In the genomic region with DNA sequence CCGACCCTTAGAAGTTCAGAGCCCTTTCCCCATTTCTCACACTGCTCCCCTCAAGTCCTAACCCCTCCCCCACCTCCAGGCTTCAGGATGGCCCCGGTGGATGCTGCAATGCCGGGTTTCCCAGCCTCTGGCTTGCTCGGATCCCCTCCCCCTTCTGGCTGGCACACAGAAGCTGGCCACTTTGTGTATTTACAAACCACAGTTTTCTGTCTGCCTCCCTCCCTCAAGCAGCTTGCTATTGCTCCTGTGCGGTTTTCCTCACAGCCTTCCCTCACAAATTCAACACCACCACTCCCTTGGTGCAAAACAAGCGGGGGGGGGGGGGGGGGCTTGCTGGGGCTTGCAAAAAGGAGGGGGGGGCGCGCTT, we compare ENCODE assay signal across 8 mouse cellular contexts.
DNase-seq lines count a peak whose midpoint lies in the region; ATAC-seq lines count a peak whose summit lies in the region.
"Had no signal": no experiment of that assay in that cellular context is flagged by ENCODE, and none has a peak within 500 bp of the region (broad histone marks: within the 10 kb centered on the region; RNA-seq: fewer than 3 reads in every experiment).

No protein-coding gene starts in this region.

- peak overlapping the region; percentile 45 for H3K4me2 ChIP-seq in forebrain, embryonic 16.5 days (ENCODE audit: low read length)
- peak overlapping the region; percentile 49 for H3K4me2 ChIP-seq in liver, embryonic 11.5 days
- peak overlapping the region; percentile 37 for H3K4me2 ChIP-seq in stomach, embryonic 14.5 days (replicated peaks; ENCODE audit: low read depth, low read length)

- H3K36me3 ChIP-seq in forebrain, embryonic 16.5 days (ENCODE audit: control insufficient read depth, insufficient read depth), result no peaks in the 10 kb centered on the region
- H3K36me3 ChIP-seq in liver, embryonic 11.5 days (ENCODE audit: control insufficient read depth, insufficient read depth, low read length), result no peaks in the 10 kb centered on the region
- H3K36me3 ChIP-seq in stomach, embryonic 14.5 days (ENCODE audit: control insufficient read depth, insufficient read depth, low read length), result no peaks in the 10 kb centered on the region

- ATAC-seq in forebrain, embryonic 16.5 days, result peak; percentile 20
- no peak for ATAC-seq in liver, embryonic 11.5 days (replicated peaks; ENCODE audit: low FRiP score)
- no peak for ATAC-seq in stomach, embryonic 14.5 days (ENCODE audit: insufficient number of reproducible peaks, insufficient read depth, low FRiP score, low read depth)

- DNase-seq in left cerebral cortex, postnatal 4 days, result peak; percentile 56
- no peak for DNase-seq in left cerebral cortex, adult 9 months (ENCODE audit: low spot score in 2 of 2)
- no peak for DNase-seq in liver, embryonic 11.5 days (ENCODE audit: low spot score)
- DNase-seq in right cerebral cortex, postnatal 4 days, result no peak
- DNase-seq in spleen, postnatal 4 days (ENCODE audit: low spot score in 2 of 2), result no peak
- DNase-seq: spleen, adult 18-20 months had no signal

- H3K9ac ChIP-seq in forebrain, embryonic 16.5 days (replicated peaks; ENCODE audit: low read depth, low read length), result peak overlapping the region; percentile 52
- H3K9ac ChIP-seq in liver, embryonic 11.5 days (ENCODE audit: low read depth, low read length), result no peak overlapping the region
- no peak overlapping the region for H3K9ac ChIP-seq in stomach, embryonic 14.5 days (replicated peaks; ENCODE audit: low read depth, low read length)

- no peaks in the 10 kb centered on the region for H3K9me3 ChIP-seq in forebrain, embryonic 16.5 days (ENCODE audit: control insufficient read depth, low read length)
- no peaks in the 10 kb centered on the region for H3K9me3 ChIP-seq in liver, embryonic 11.5 days (ENCODE audit: control insufficient read depth, low read length)
- H3K9me3 ChIP-seq in stomach, embryonic 14.5 days (ENCODE audit: control insufficient read depth, low read depth, low read length), result no peaks in the 10 kb centered on the region

- H3K27ac ChIP-seq in forebrain, embryonic 16.5 days (ENCODE audit: low read length), result peak overlapping the region; percentile 91
- no peak overlapping the region for H3K27ac ChIP-seq in liver, embryonic 11.5 days (ENCODE audit: low read depth, low read length)
- peak overlapping the region; percentile 56; the same call in 1 of the 2 replicates for H3K27ac ChIP-seq in stomach, embryonic 14.5 days (ENCODE audit: low read length)

- H3K4me3 ChIP-seq in forebrain, embryonic 16.5 days (replicated peaks; ENCODE audit: low read length), result no peak overlapping the region
- no peak overlapping the region for H3K4me3 ChIP-seq in liver, embryonic 11.5 days (ENCODE audit: low read depth, low read length)
- H3K4me3 ChIP-seq in stomach, embryonic 14.5 days (ENCODE audit: low read depth, low read length), result 0 out of 2 replicates have a peak overlapping the region, but pooled peaks have one; percentile 2

- WGBS in forebrain, embryonic 16.5 days, result 9% methylated on average over 8 of the region's 8 CpGs
- WGBS in liver, embryonic 11.5 days, result 3% methylated on average over 6 of the region's 8 CpGs
- 3% methylated on average over 7 of the region's 8 CpGs for WGBS in stomach, embryonic 14.5 days

- no peaks in the 10 kb centered on the region for H3K27me3 ChIP-seq in forebrain, embryonic 16.5 days (replicated peaks; ENCODE audit: control insufficient read depth, insufficient read depth, low read length)
- H3K27me3 ChIP-seq in liver, embryonic 11.5 days (replicated peaks; ENCODE audit: control insufficient read depth, insufficient read depth, low read length), result no peaks in the 10 kb centered on the region
- no peaks in the 10 kb centered on the region for H3K27me3 ChIP-seq in stomach, embryonic 14.5 days (ENCODE audit: control insufficient read depth, insufficient read depth, low read length)

- peaks cover 31% of the 10 kb centered on the region for H3K4me1 ChIP-seq in forebrain, embryonic 16.5 days (replicated peaks; ENCODE audit: control insufficient read depth, insufficient read depth, low read length)
- peaks cover 23% of the 10 kb centered on the region for H3K4me1 ChIP-seq in liver, embryonic 11.5 days (replicated peaks; ENCODE audit: control insufficient read depth, insufficient read depth, low read length)
- H3K4me1 ChIP-seq in stomach, embryonic 14.5 days (ENCODE audit: control insufficient read depth, insufficient read depth, low read length), result peaks cover 18% of the 10 kb centered on the region; the same call in 1 of the 2 replicates

- intact Hi-C loops in left cerebral cortex, postnatal 4 days (cut with DNase I), result loop anchor here (5.0 kb wide), 1 partner anchor 219 kb away; a partner anchor contains a TSS
